ENCODE assay signal across 22 mouse cellular contexts in genomic region chr12:70532225-70532624, GRCm38 (mm10).
DNase-seq lines count a peak whose midpoint lies in the region; ATAC-seq and TF ChIP-seq lines count a peak whose summit lies in the region.
"Had no signal": no experiment of that assay in that cellular context is flagged by ENCODE, and none has a peak within 500 bp of the region (broad histone marks: within the 10 kb centered on the region; RNA-seq: fewer than 3 reads in every experiment).

No protein-coding gene starts in this region.

- no peaks in the 10 kb centered on the region for H3K27me3 ChIP-seq in forebrain, postnatal 0 days (ENCODE audit: insufficient read depth, low read length)
- no peaks in the 10 kb centered on the region for H3K27me3 ChIP-seq in forebrain, embryonic 14.5 days (replicated peaks; ENCODE audit: control insufficient read depth, insufficient read depth, low read length)
- no peaks in the 10 kb centered on the region for H3K27me3 ChIP-seq in intestine, embryonic 15.5 days (replicated peaks)
- H3K27me3 ChIP-seq in intestine, embryonic 16.5 days (replicated peaks; ENCODE audit: control insufficient read depth, insufficient read depth, low read length): no peaks in the 10 kb centered on the region
- H3K27me3 ChIP-seq in limb, embryonic 10.5 days (ENCODE audit: low read depth, poor library complexity, severe bottlenecking): no peaks in the 10 kb centered on the region
- H3K27me3 ChIP-seq: forebrain, embryonic 15.5 days; midbrain, embryonic 15.5 days had no signal

- H3K9me3 ChIP-seq in forebrain, postnatal 0 days (ENCODE audit: low read length): no peaks in the 10 kb centered on the region
- no peaks in the 10 kb centered on the region for H3K9me3 ChIP-seq in forebrain, embryonic 14.5 days (replicated peaks; ENCODE audit: control insufficient read depth, low read length)
- no peaks in the 10 kb centered on the region for H3K9me3 ChIP-seq in intestine, embryonic 15.5 days
- no peaks in the 10 kb centered on the region for H3K9me3 ChIP-seq in intestine, embryonic 16.5 days (ENCODE audit: control insufficient read depth, low read length)
- no peaks in the 10 kb centered on the region for H3K9me3 ChIP-seq in limb, embryonic 10.5 days (replicated peaks)
- H3K9me3 ChIP-seq: forebrain, embryonic 15.5 days; heart, embryonic 10.5 days; midbrain, embryonic 15.5 days had no signal

- TF ChIP-seq CTCF in forebrain, postnatal 0 days (IDR thresholded peaks at IDR 0.05; ENCODE audit: low read depth): no peak

- ATAC-seq in forebrain, postnatal 0 days: peak; percentile 18
- no peak for ATAC-seq in forebrain, embryonic 14.5 days
- ATAC-seq in intestine, embryonic 15.5 days: no peak
- ATAC-seq in intestine, embryonic 16.5 days: no peak
- ATAC-seq: forebrain, embryonic 15.5 days; midbrain, embryonic 15.5 days had no signal

- H3K4me3 ChIP-seq in forebrain, postnatal 0 days (ENCODE audit: low read depth, low read length): no peak overlapping the region
- no peak overlapping the region for H3K4me3 ChIP-seq in forebrain, embryonic 14.5 days (ENCODE audit: low read depth, low read length)
- no peak overlapping the region for H3K4me3 ChIP-seq in intestine, embryonic 15.5 days (replicated peaks)
- no peak overlapping the region for H3K4me3 ChIP-seq in intestine, embryonic 16.5 days (ENCODE audit: low read length)
- no peak overlapping the region for H3K4me3 ChIP-seq in limb, embryonic 10.5 days
- H3K4me3 ChIP-seq: forebrain, embryonic 15.5 days; heart, embryonic 10.5 days; layer of hippocampus, adult 2 months; midbrain, embryonic 15.5 days had no signal

- no peak overlapping the region for H3K27ac ChIP-seq in forebrain, postnatal 0 days (ENCODE audit: low read depth, low read length)
- H3K27ac ChIP-seq in forebrain, embryonic 14.5 days (ENCODE audit: low read depth, low read length): no peak overlapping the region
- 0 out of 2 replicates have a peak overlapping the region, but pooled peaks have one; percentile 22 for H3K27ac ChIP-seq in intestine, embryonic 15.5 days
- no peak overlapping the region for H3K27ac ChIP-seq in intestine, embryonic 16.5 days (ENCODE audit: low read length)
- peak overlapping the region; percentile 56; the same call in 1 of the 2 replicates for H3K27ac ChIP-seq in limb, embryonic 10.5 days
- H3K27ac ChIP-seq: forebrain, embryonic 15.5 days; layer of hippocampus, adult 2 months; macrophage; midbrain, embryonic 15.5 days had no signal

- H3K4me1 ChIP-seq in forebrain, postnatal 0 days (ENCODE audit: insufficient read depth): 0 out of 2 replicates have a peak, but pooled peaks cover 3% of the 10 kb centered on the region
- H3K4me1 ChIP-seq in forebrain, embryonic 14.5 days (ENCODE audit: control insufficient read depth, insufficient read depth, low read length): no peaks in the 10 kb centered on the region
- no peaks in the 10 kb centered on the region for H3K4me1 ChIP-seq in intestine, embryonic 15.5 days (replicated peaks)
- no peaks in the 10 kb centered on the region; the same call in 1 of the 2 replicates for H3K4me1 ChIP-seq in intestine, embryonic 16.5 days (ENCODE audit: control insufficient read depth, insufficient read depth, low read length)
- H3K4me1 ChIP-seq in limb, embryonic 10.5 days: peaks cover 11% of the 10 kb centered on the region

- H3K36me3 ChIP-seq in forebrain, postnatal 0 days (ENCODE audit: insufficient read depth): no peaks in the 10 kb centered on the region
- no peaks in the 10 kb centered on the region for H3K36me3 ChIP-seq in forebrain, embryonic 14.5 days (ENCODE audit: control insufficient read depth, insufficient read depth, low read length)
- no peaks in the 10 kb centered on the region for H3K36me3 ChIP-seq in intestine, embryonic 15.5 days
- H3K36me3 ChIP-seq in intestine, embryonic 16.5 days (ENCODE audit: control insufficient read depth, insufficient read depth, low read length): no peaks in the 10 kb centered on the region
- no peaks in the 10 kb centered on the region for H3K36me3 ChIP-seq in limb, embryonic 10.5 days
- H3K36me3 ChIP-seq: forebrain, embryonic 15.5 days; heart, embryonic 10.5 days; midbrain, embryonic 15.5 days had no signal

- no peak overlapping the region for H3K9ac ChIP-seq in forebrain, postnatal 0 days
- H3K9ac ChIP-seq in forebrain, embryonic 14.5 days (ENCODE audit: low read length): no peak overlapping the region
- no peak overlapping the region for H3K9ac ChIP-seq in intestine, embryonic 15.5 days
- no peak overlapping the region for H3K9ac ChIP-seq in intestine, embryonic 16.5 days (ENCODE audit: low read depth, low read length)
- H3K9ac ChIP-seq: forebrain, embryonic 15.5 days; midbrain, embryonic 15.5 days had no signal

- DNase-seq in forebrain, postnatal 0 days: peak; percentile 44
- DNase-seq in forebrain, embryonic 14.5 days (ENCODE audit: low spot score): no peak
- no peak for DNase-seq in limb, embryonic 10.5 days (ENCODE audit: low spot score)
- DNase-seq in MN1 (ENCODE audit: low spot score) (no peak), liver (no peak)
- DNase-seq: adrenal gland, postnatal 36 days; cerebellum, adult 11 months; cerebellum, adult 9-11 months; gastrocnemius, postnatal 25 days; kidney, adult 8-10 months; kidney, postnatal 10 days; right cerebral cortex, adult 18-20 months; right cerebral cortex, postnatal 4 days; thymus, adult 18-20 months; thymus, postnatal 36 days had no signal

- 62% methylated on average over 10 of the region's 10 CpGs for WGBS in forebrain, postnatal 0 days
- 75% methylated on average over 10 of the region's 10 CpGs for WGBS in forebrain, embryonic 14.5 days
- WGBS in intestine, embryonic 15.5 days: 59% methylated on average over 10 of the region's 10 CpGs
- 68% methylated on average over 10 of the region's 10 CpGs for WGBS in intestine, embryonic 16.5 days
- WGBS in limb, embryonic 10.5 days: 86% methylated on average over 10 of the region's 10 CpGs

- H3K4me2 ChIP-seq in forebrain, postnatal 0 days (ENCODE audit: low read depth): no peak overlapping the region
- H3K4me2 ChIP-seq in forebrain, embryonic 14.5 days (ENCODE audit: low read length): no peak overlapping the region
- H3K4me2 ChIP-seq in intestine, embryonic 15.5 days (replicated peaks): no peak overlapping the region
- H3K4me2 ChIP-seq in intestine, embryonic 16.5 days (ENCODE audit: low read depth, low read length): no peak overlapping the region
- H3K4me2 ChIP-seq: forebrain, embryonic 15.5 days; midbrain, embryonic 15.5 days had no signal

Comparison
In these comparisons a context has a peak if more than half of its experiments do, and no peak if none do; other contexts are left out.
1. H3K27ac ChIP-seq: peak in intestine, embryonic 15.5 days (single experiment) and limb, embryonic 10.5 days (single experiment); none in forebrain, postnatal 0 days (single experiment), forebrain, embryonic 14.5 days (single experiment) and intestine, embryonic 16.5 days (single experiment).